Mouse (Mus musculus): ENCODE measurements around the gene Pkig. TPM values are rescaled to one million over a fixed set of nuclear protein-coding genes. Genes with fewer than 3 reads are reported as not detected.
A peak's percentile ranks its signal among the peaks of the same experiment; 100 is the strongest.

The Pkig gene
- polyA plus RNA-seq, 1 experiment from 2014 or later: 158 TPM

DNA sequence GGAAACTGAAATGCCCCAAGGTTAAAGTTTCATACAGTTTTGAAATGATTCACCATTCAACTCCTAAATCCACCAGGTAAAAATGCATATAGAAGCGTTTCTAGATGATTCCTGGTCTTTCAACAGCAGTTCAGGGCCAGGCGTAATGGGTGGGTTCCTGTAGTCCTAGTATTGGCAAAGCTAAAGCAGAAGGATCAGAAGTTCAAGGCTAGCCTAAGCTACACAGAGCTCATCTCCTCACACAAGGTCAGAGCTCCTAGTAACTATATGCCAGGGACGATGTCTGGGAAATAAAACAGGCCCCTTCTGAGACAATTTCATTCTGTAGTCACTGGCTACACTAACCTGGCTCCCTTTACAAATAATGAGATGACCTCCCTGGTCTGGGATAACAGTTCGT is 27.0 kb upstream of the Pkig start:
- Histone ChIP-seq H3K36me3 (peaks cover 97% of the 10 kb centered on the region), H3K27me3 (ENCODE audit: insufficient read depth, poor library complexity, severe bottlenecking) (no peaks in the 10 kb centered on the region), H3K27ac (no peak overlapping the region), H3K4me1 (replicated peaks) (no peaks in the 10 kb centered on the region), H3K9me3 (no peaks in the 10 kb centered on the region), H3K4me3 (no peak overlapping the region)
- no peak for DNase-seq (ENCODE audit: low spot score)
- WGBS: 90% methylated on average over 4 of the region's 4 CpGs

- no peak overlapping the region for H3K27ac ChIP-seq
- H3K9me3 ChIP-seq: no peaks in the 10 kb centered on the region
- H3K27me3 ChIP-seq (ENCODE audit: insufficient read depth, poor library complexity, severe bottlenecking): no peaks in the 10 kb centered on the region
- peaks cover 96% of the 10 kb centered on the region for H3K36me3 ChIP-seq
- WGBS: 93% methylated on average over 2 of the region's 2 CpGs
- no peaks in the 10 kb centered on the region for H3K4me1 ChIP-seq (replicated peaks)
- DNase-seq (ENCODE audit: low spot score): no peak
- no peak overlapping the region for H3K4me3 ChIP-seq
Observed at GRCm38 (mm10) chr2:163631715-163632114, 26.5 kb upstream of the Pkig start.

DNA sequence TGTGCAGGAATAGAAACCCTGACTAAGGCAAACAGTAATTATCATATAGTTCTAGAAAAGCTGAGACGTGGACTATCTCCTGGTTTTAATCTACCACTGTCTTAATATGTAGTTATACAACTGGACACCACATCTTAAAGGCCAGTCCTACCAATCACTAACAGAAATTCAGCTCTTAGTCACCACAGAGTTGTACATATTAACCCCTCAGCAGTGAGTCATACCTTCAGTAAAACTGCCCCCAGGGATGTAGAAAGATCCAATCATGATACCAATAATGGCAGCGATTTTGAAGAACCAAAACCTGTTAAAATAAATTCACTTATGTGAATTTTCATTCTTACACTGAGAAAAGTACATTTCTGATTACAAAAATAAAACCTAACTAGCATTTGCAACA is 24.0 kb upstream of the Pkig start:
- Histone ChIP-seq H3K9me3 (no peaks in the 10 kb centered on the region), H3K36me3 (peaks cover 90% of the 10 kb centered on the region), H3K27me3 (ENCODE audit: insufficient read depth, poor library complexity, severe bottlenecking) (no peaks in the 10 kb centered on the region), H3K4me3 (no peak overlapping the region), H3K27ac (no peak overlapping the region), H3K4me1 (replicated peaks) (no peaks in the 10 kb centered on the region)
- DNase-seq (ENCODE audit: low spot score): no peak
- 95% methylated on average over 2 of the region's 2 CpGs for WGBS

- Histone ChIP-seq H3K36me3 (peaks cover 78% of the 10 kb centered on the region), H3K4me1 (replicated peaks) (no peaks in the 10 kb centered on the region), H3K27ac (no peak overlapping the region), H3K9me3 (no peaks in the 10 kb centered on the region), H3K27me3 (ENCODE audit: insufficient read depth, poor library complexity, severe bottlenecking) (no peaks in the 10 kb centered on the region), H3K4me3 (no peak overlapping the region)
- no peak for DNase-seq (ENCODE audit: low spot score)
- 92% methylated on average over 2 of the region's 2 CpGs for WGBS
Observed at GRCm38 (mm10) chr2:163636057-163636456, 22.1 kb upstream of the Pkig start.

DNA sequence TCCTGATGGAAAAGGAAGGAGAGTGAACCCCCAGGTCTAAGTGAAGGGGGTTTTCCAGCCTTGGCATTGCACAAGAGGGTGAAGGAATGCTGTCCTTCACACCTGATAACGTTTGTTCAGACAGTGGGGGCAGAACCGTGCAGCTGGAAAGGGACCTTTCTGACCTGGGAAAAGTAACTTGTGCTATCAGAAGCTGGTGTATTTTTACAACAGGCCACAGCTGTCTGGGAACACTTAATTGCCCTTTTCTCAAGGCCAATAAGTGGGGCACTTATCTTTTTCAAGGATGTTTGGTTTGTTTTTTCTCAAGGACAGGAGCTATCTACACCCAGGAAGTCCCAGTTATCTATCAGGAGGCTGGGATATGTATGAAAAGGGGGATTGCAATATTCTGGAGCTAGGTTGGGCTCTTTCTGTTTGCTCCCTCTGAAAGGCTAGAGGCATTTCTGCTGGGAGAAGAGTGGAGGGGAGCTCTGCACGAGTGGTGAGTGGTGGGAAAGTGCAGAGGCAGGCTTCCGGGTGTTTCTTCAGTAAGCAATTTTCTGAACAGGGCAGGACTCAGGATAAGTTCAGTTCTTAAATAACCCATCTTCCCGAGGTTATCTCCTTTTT is 20.4 kb upstream of the Pkig start:
- peaks cover 73% of the 10 kb centered on the region for H3K36me3 ChIP-seq
- no peak overlapping the region for H3K4me3 ChIP-seq
- H3K9me3 ChIP-seq: no peaks in the 10 kb centered on the region
- H3K27me3 ChIP-seq (ENCODE audit: insufficient read depth, poor library complexity, severe bottlenecking): no peaks in the 10 kb centered on the region
- peaks cover 9% of the 10 kb centered on the region for H3K4me1 ChIP-seq (replicated peaks)
- 73% methylated on average over 5 of the region's 5 CpGs for whole genome bisulfite sequencing
- H3K27ac ChIP-seq: no peak overlapping the region
- DNase-seq (ENCODE audit: low spot score): no peak

DNA sequence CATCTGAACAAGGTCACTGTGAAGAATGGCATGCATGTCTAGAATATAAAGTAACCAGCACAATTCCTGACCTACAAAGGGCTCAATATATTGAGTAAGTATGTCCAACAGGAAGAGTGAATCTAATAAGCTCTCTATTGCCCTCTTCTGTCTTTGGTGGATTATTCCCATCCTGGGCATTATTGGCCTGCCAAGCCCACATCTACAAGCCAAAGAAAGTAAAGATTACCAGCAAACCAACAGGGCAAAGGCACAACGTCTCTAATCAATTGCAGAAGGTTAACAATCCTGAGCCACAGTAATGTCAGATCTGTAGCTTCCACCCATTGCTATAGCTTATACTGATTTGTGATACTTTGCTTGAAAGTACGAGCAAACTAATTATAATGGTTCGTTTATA is 17.7 kb upstream of the Pkig start:
- H3K27ac ChIP-seq: no peak overlapping the region
- peaks cover 25% of the 10 kb centered on the region for H3K4me1 ChIP-seq (replicated peaks)
- no peaks in the 10 kb centered on the region for H3K9me3 ChIP-seq
- 88% methylated on average over 3 of the region's 3 CpGs for WGBS
- H3K36me3 ChIP-seq: peaks cover 51% of the 10 kb centered on the region
- H3K4me3 ChIP-seq: no peak overlapping the region
- no peaks in the 10 kb centered on the region for H3K27me3 ChIP-seq (ENCODE audit: insufficient read depth, poor library complexity, severe bottlenecking)
- DNase-seq (ENCODE audit: low spot score): no peak

DNA sequence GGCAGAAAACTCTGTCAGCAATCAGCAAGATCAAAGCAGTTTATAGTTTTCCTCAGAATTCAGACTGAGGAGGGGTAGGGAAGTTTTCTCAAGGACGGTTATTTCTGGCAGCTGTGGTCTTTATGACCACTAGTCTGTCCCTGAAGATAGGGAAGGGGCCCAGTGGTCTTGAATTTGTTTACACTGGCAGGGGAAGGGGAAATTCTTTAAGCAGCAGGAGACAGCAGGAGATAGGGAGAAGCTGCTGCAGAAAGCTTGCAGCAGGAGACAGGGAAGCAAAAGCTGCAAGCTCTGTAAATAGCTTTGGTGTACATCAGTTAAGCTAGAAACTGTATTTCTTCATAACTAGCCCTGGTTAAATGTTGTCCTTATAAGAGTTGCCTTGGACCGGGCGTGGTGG is 16.5 kb upstream of the Pkig start:
- DNase-seq (ENCODE audit: low spot score): no peak
- Histone ChIP-seq H3K9me3 (no peaks in the 10 kb centered on the region), H3K27me3 (ENCODE audit: insufficient read depth, poor library complexity, severe bottlenecking) (no peaks in the 10 kb centered on the region), H3K4me1 (replicated peaks) (peaks cover 28% of the 10 kb centered on the region), H3K36me3 (peaks cover 41% of the 10 kb centered on the region), H3K4me3 (no peak overlapping the region; the same call in 1 of the 2 replicates), H3K27ac (no peak overlapping the region)
- 89% methylated on average over 3 of the region's 3 CpGs for WGBS

DNA sequence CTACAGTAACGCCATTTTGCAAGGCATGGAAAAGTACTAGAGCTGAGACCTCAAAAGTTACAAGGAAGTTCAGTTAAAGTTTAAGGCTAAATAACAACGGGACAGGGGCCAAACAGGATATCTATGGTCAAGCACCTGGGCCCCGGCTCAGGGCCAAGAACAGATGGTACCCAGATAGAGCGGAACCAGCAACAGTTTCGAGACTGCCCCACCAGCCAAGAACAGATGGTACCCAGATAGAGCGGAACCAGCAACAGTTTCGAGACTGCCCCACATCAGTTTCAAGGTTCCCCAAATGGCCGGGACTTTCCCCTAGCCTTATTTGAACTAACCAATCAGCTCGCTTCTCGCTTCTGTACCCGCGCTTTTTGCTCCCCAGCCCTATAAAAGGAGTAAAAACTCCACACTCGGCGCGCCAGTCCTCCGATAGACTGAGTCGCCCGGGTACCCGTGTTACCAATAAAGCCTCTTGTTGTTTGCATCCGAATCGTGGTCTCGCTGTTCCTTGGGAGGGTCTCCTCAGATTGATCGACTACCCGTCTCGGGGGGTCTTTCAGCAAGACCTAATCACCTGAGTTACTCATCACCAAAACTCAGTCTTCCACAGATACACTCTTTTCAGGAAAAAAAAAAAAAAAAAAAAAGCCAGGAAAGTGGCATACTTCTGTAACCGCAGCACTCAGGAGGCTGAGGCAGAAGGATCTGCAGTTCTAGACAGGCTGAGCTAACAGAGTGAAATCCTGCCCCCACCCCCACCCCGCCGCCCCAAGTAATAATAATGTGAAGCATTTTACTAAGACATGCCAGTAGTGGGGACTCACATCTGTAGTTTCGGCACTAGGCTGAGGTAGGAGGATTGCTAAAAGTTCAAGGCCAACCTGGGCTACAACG is 15.3 kb upstream of the Pkig start:
- Histone ChIP-seq H3K4me3 (peak overlapping the region; percentile 77), H3K4me1 (replicated peaks) (peaks cover 28% of the 10 kb centered on the region), H3K27me3 (ENCODE audit: insufficient read depth, poor library complexity, severe bottlenecking) (no peaks in the 10 kb centered on the region), H3K36me3 (peaks cover 30% of the 10 kb centered on the region), H3K27ac (peak overlapping the region; percentile 96), H3K9me3 (no peaks in the 10 kb centered on the region)
- 94% methylated on average over 30 of the region's 30 CpGs for WGBS
- DNase-seq (ENCODE audit: low spot score): no peak

- WGBS: 86% methylated on average over 2 of the region's 2 CpGs
- H3K4me3 ChIP-seq: peak overlapping the region; percentile 77
- peaks cover 28% of the 10 kb centered on the region for H3K4me1 ChIP-seq (replicated peaks)
- H3K9me3 ChIP-seq: no peaks in the 10 kb centered on the region
- DNase-seq (ENCODE audit: low spot score): no peak
- H3K36me3 ChIP-seq: peaks cover 24% of the 10 kb centered on the region
- H3K27ac ChIP-seq: peak overlapping the region; percentile 96
- no peaks in the 10 kb centered on the region for H3K27me3 ChIP-seq (ENCODE audit: insufficient read depth, poor library complexity, severe bottlenecking)
Observed at GRCm38 (mm10) chr2:163643576-163643971, 14.6 kb upstream of the Pkig start.

GRCm38 (mm10) chr2:163644047-163644446 is 14.1 kb upstream of the Pkig start:
- H3K4me1 ChIP-seq (replicated peaks): peaks cover 28% of the 10 kb centered on the region
- H3K4me3 ChIP-seq: peak overlapping the region; percentile 77
- no peaks in the 10 kb centered on the region for H3K9me3 ChIP-seq
- no peaks in the 10 kb centered on the region for H3K27me3 ChIP-seq (ENCODE audit: insufficient read depth, poor library complexity, severe bottlenecking)
- WGBS: 14% methylated on average over 4 of the region's 4 CpGs
- H3K27ac ChIP-seq: peak overlapping the region; percentile 96
- H3K36me3 ChIP-seq: peaks cover 21% of the 10 kb centered on the region
- DNase-seq (ENCODE audit: low spot score): no peak

- Histone ChIP-seq H3K9me3 (no peaks in the 10 kb centered on the region), H3K4me1 (replicated peaks) (peaks cover 28% of the 10 kb centered on the region), H3K27me3 (ENCODE audit: insufficient read depth, poor library complexity, severe bottlenecking) (no peaks in the 10 kb centered on the region), H3K36me3 (peaks cover 21% of the 10 kb centered on the region), H3K4me3 (peak within 1 kb of the TSS; percentile 77), H3K27ac (peak within 1 kb of the TSS; percentile 96)
- WGBS: under 1% methylated on average over 74 of the region's 74 CpGs
- DNase-seq (ENCODE audit: low spot score): peak; percentile 99
Observed at GRCm38 (mm10) chr2:163644575-163645385, 13.4 kb upstream of the Pkig start, which contains the start of gene Serinc3. Serinc3 (minus strand) TSS chr2:163645131.

- DNase-seq (ENCODE audit: low spot score): no peak
- Histone ChIP-seq H3K36me3 (peaks cover 16% of the 10 kb centered on the region), H3K4me3 (peak overlapping the region; percentile 77; the same call in 1 of the 2 replicates), H3K27me3 (ENCODE audit: insufficient read depth, poor library complexity, severe bottlenecking) (no peaks in the 10 kb centered on the region), H3K9me3 (peaks cover 9% of the 10 kb centered on the region), H3K4me1 (replicated peaks) (peaks cover 28% of the 10 kb centered on the region), H3K27ac (peak overlapping the region; percentile 96)
- WGBS: 81% methylated on average over 11 of the region's 11 CpGs
Observed at GRCm38 (mm10) chr2:163645700-163646460, 12.3 kb upstream of the Pkig start.

All from hindbrain, embryonic 10.5 days (tissue).